Mouse (Mus musculus) lung, postnatal 0 days (tissue): ENCODE measurements around the gene Trir.

Experiments used
- CTCF ChIP-seq: IDR thresholded peaks from 2 replicates; pipeline ENCODE4 v1.5.1; 2016; ENCODE audit warnings: antibody characterized with exemption, mild to moderate bottlenecking
- EP300 ChIP-seq: IDR thresholded peaks from 2 replicates; pipeline ENCODE4 v1.6.1; 2016; ENCODE audit warnings: antibody characterized with exemption, mild to moderate bottlenecking, control low read depth

DNA sequence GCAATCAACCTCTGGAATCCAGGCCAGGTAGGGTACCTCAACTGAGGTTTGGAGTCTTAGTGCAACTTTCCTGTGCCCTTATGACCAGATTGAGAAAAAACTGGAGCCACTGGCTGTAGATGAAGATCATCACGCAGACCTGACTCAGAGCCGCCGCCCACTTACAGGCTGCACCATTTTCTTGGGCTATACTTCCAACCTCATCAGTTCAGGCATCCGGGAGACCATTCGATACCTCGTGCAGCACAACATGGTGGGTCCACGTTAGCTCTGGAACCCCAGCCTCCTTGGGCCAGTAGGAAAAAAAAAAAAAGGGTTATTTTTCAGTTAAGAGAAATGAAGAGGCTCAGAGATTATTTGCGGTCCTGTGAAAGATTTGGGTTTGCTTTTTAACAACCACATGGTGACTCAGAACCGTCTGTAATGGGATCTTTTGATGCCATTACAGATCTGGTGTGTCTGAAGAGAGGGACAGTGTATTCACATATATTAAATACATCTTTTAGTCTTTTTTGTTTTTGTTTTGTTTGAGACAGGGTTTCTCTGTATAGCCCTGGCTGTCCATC, 45.8 kb downstream of the Trir start:
- TF ChIP-seq CTCF (no peak), EP300 (0 out of 2 replicates have a peak, but pooled peaks have one; percentile 8)
